Mouse (Mus musculus) limb, embryonic 15.5 days (tissue): Measurements from ENCODE around the gene Slit3. TPM values are rescaled to one million over a fixed set of nuclear protein-coding genes. Genes with fewer than 3 reads are reported as not detected.

Experiments
- ATAC-seq: fragments of 200-750 bp; cut with Nextera tagmentation; 2 replicates; pipeline ENCODE4 v1.8.0; 2017; ENCODE audit warnings: low read depth, moderate TSS enrichment; ENCODE audit not compliant: insufficient number of reproducible peaks, low FRiP score, low TSS enrichment
- H3K27ac ChIP-seq: fragments of 300-500 bp; sonication (generic); 2 replicates; pipeline ENCODE4 v1.5.1; 2015; ENCODE audit warnings: moderate library complexity, mild to moderate bottlenecking, inconsistent platforms
- H3K27me3 ChIP-seq: fragments of 300-500 bp; sonication (generic); 2 replicates; pipeline ENCODE4 v1.6.1; 2015; ENCODE audit warnings: inconsistent platforms
- H3K36me3 ChIP-seq: fragments of 300-500 bp; sonication (generic); 2 replicates; pipeline ENCODE4 v1.6.1; 2015; ENCODE audit warnings: inconsistent platforms
- H3K4me1 ChIP-seq: fragments of 300-500 bp; sonication (generic); 2 replicates; pipeline ENCODE4 v1.6.1; 2015; ENCODE audit warnings: inconsistent platforms
- H3K4me2 ChIP-seq: fragments of 300-500 bp; sonication (generic); 2 replicates; pipeline ENCODE4 v1.6.1; 2015; ENCODE audit warnings: mild to moderate bottlenecking, inconsistent platforms
- H3K4me3 ChIP-seq: fragments of 300-500 bp; sonication (generic); 2 replicates; pipeline ENCODE4 v1.5.1; 2015; ENCODE audit warnings: mild to moderate bottlenecking, inconsistent platforms
- H3K9ac ChIP-seq: fragments of 300-500 bp; sonication (generic); 2 replicates; pipeline ENCODE4 v1.6.1; 2015; ENCODE audit warnings: inconsistent platforms
- H3K9me3 ChIP-seq: fragments of 300-500 bp; sonication (generic); 2 replicates; pipeline ENCODE4 v1.6.1; 2016; ENCODE audit warnings: inconsistent platforms
- WGBS: fragments of 180-500 bp; shearing (Covaris S2); methylation state at CpG from one replicate; pipeline ENCODE4 v1.1.7; 2015; 5-methylcytosine and 5-hydroxymethylcytosine counted together
- polyA plus RNA-seq: library from polyadenylated mRNA; unstranded; fragments of >200 nt; fragmentation: Nextera tagmentation; extraction: Ambion mirVana; gene quantifications from 2 replicates; pipeline ENCODE4 v1.2.1, GENCODE M21; 2015

Slit3 gene
- polyA plus RNA-seq, 1 experiment from 2014 or later: 20.8 TPM

DNA sequence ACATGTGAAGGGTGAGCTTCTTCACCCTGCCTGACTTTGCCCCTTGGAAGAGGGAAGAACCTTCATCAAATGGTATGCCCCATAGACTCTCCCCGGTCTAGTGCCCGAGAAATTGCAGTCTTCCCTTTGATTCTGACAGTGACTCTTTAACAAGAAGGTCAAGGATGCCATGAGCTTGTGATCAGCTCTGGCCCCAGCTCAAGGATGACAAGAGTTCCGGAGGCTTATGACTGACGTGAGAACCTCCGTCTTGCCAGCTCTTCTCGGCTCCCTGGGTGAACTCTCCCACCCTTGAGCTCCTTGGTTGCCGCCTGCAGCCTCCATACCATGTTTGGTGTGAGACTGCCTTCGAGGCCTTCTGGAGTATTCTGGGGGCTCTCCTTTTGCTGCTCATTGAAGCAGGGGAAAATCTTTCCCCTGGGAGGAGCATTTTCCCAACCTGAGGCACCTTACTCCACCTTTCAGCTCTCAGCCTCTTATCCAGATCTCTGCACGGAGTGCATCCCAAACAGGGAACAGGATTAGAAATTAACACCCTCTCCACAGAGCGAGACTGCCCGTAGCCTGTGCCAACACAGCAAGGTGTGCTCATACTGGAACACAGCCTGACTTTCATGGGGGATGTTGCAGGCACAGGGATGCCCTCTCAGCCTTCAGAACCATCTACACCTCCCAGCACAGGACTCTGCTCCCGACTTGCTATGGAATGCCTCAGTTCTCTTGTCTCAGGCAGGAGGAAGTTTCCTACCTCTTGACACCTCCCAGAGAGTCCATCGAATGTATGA lies 224.9 kb downstream of the Slit3 start:
- H3K36me3 ChIP-seq: no peaks in the 10 kb centered on the region
- peaks cover 21% of the 10 kb centered on the region; the same call in 1 of the 2 replicates for H3K4me1 ChIP-seq
- no peak for ATAC-seq
- no peak overlapping the region for H3K27ac ChIP-seq
- H3K9me3 ChIP-seq: no peaks in the 10 kb centered on the region
- 0 out of 2 replicates have a peak, but pooled peaks cover 7% of the 10 kb centered on the region for H3K27me3 ChIP-seq
- H3K4me2 ChIP-seq: no peak overlapping the region
- H3K9ac ChIP-seq: no peak overlapping the region
- H3K4me3 ChIP-seq: no peak overlapping the region
- whole genome bisulfite sequencing: 81% methylated on average over 13 of the region's 13 CpGs

DNA sequence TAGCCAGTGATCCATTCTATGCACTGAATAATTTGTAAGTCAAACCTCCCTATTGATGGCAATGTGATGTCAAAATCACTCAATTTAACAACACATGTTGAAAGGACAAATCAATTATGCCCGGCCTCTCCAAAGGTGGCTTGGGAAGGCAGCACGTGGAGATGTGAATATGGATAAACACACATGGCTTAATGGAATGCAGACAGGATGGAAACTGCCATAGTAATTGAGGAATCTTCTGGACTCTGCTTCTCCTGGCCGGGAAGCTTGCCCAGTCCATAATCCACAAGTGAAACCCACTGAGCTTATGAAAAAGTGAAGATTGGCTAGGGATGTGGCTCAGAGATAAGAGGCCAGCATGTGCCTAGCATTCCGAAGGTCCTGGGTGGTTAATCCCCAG lies 227.1 kb downstream of the Slit3 start:
- ATAC-seq: no peak
- Histone ChIP-seq H3K9me3 (no peaks in the 10 kb centered on the region), H3K4me1 (peaks cover 22% of the 10 kb centered on the region; the same call in 1 of the 2 replicates), H3K27me3 (0 out of 2 replicates have a peak, but pooled peaks cover 7% of the 10 kb centered on the region), H3K36me3 (no peaks in the 10 kb centered on the region), H3K27ac (no peak overlapping the region), H3K4me2 (no peak overlapping the region), H3K4me3 (no peak overlapping the region), H3K9ac (no peak overlapping the region)
- WGBS: 32% methylated on average over 4 of the region's 4 CpGs

DNA sequence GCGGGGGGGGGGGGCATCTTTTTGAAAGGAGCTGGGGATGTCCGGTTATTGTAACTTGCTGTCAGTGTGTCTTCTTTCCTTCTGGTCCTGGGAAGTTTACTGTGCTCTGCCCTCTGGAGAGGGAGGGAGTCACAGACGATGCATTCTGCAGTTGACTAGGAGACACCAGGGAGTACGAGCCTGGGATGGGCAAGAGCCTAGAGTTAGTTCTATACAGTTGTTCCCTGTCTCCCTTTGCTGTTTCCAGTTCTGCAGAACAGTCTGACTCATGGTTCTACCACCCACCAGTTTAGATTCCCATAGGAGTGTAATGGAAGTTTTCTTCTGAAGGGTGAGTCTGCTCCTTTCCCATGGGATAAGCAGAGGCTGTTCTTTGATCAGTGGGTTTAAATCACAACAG lies 229.9 kb downstream of the Slit3 start:
- no peak overlapping the region for H3K4me3 ChIP-seq
- 20% methylated on average over 4 of the region's 4 CpGs for WGBS
- no peaks in the 10 kb centered on the region for H3K9me3 ChIP-seq
- H3K9ac ChIP-seq: no peak overlapping the region
- no peak overlapping the region for H3K27ac ChIP-seq
- no peaks in the 10 kb centered on the region for H3K36me3 ChIP-seq
- no peaks in the 10 kb centered on the region for H3K27me3 ChIP-seq
- ATAC-seq: no peak
- peaks cover 27% of the 10 kb centered on the region for H3K4me1 ChIP-seq
- no peak overlapping the region for H3K4me2 ChIP-seq

DNA sequence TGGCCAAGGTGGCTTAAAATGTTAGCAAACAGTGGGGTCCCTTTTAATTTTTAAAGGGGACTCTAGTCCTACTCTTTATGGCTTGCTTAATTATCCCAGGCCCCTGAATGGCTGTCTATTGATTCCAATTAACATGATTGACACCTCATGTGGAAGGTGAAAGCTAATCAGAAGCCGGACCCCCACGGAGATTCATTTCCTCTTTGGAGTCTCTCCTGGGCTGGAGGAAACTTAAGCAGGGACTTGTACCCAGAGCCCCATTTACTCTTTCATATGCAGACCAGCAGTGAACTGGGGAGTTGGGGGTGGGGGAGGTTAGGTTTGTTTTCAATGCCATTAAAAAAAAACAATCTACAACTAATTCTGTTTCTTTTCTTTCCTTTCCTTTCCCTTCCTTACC lies 230.4 kb downstream of the Slit3 start:
- Histone ChIP-seq H3K27ac (no peak overlapping the region), H3K9me3 (no peaks in the 10 kb centered on the region), H3K4me2 (no peak overlapping the region), H3K27me3 (no peaks in the 10 kb centered on the region), H3K4me1 (peaks cover 30% of the 10 kb centered on the region), H3K36me3 (no peaks in the 10 kb centered on the region), H3K9ac (no peak overlapping the region), H3K4me3 (no peak overlapping the region)
- WGBS: 32% methylated on average over 2 of the region's 2 CpGs
- ATAC-seq: no peak

DNA sequence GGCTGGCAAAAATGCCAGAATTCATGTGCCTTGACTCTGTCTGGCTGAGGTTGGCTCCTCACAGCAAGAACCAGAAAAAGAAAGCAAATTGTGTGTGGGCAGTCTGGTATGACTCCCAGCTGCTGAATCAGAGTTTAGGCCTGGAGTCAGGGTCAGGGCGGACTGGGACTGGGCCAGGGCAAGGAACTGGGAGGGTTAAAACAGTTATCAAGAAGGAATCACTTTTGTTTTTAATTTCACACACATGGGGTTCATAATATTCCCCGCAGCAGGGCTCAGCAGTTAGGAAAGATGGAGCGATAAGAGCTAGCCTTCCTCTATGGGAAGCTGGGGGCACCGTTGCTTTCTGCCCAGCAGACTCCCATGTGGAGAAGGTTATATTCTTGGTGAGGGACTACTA lies 234.8 kb downstream of the Slit3 start:
- no peaks in the 10 kb centered on the region for H3K27me3 ChIP-seq
- 62% methylated on average over 4 of the region's 4 CpGs for WGBS
- peaks cover 19% of the 10 kb centered on the region for H3K4me1 ChIP-seq
- no peaks in the 10 kb centered on the region for H3K36me3 ChIP-seq
- no peak overlapping the region for H3K9ac ChIP-seq
- H3K4me2 ChIP-seq: no peak overlapping the region
- ATAC-seq: no peak
- H3K9me3 ChIP-seq: no peaks in the 10 kb centered on the region
- H3K4me3 ChIP-seq: no peak overlapping the region
- no peak overlapping the region for H3K27ac ChIP-seq

DNA sequence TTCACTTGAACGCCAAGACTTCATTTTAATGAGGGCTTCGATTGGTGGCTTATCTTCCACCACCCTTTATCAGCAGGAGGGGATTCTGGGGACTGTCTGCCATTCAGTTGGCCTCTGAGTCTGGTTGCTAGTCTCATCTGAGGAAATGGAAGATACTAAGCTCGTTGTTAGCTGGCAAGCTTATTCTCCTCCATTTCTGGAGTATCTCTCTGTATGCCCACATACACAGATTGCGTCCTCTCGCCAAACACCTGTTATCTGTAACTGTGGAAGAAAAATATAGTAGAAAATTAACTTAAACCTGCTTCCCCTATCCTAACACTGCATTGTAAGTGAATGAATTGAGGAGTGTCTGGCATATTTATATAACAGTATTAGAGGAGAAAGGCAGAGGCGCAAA lies 240.0 kb downstream of the Slit3 start:
- Histone ChIP-seq H3K9ac (no peak overlapping the region), H3K4me2 (no peak overlapping the region), H3K36me3 (no peaks in the 10 kb centered on the region), H3K27ac (no peak overlapping the region), H3K27me3 (no peaks in the 10 kb centered on the region), H3K9me3 (no peaks in the 10 kb centered on the region), H3K4me1 (0 out of 2 replicates have a peak, but pooled peaks cover 8% of the 10 kb centered on the region), H3K4me3 (no peak overlapping the region)
- 83% methylated on average over 6 of the region's 6 CpGs for WGBS
- ATAC-seq: no peak

DNA sequence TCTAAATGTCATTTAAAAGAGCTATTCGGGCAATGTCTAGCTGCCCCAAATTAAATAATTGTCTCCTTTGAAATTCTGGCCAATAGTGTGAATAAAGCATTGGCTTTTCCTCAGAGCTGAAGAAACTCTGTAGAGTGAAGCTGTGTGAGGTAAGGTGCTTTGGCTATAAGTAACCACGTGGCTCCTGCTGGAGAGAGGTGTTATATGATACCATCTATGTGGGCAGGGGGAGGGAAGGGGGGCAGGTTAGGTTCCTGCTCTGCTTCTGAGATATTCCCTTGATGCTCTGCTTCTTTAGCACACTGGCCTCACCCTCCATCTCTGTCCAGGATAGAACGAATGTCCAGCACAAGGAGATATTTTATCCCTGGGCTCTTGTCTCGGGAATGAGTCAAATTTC lies 242.0 kb downstream of the Slit3 start:
- no peaks in the 10 kb centered on the region for H3K27me3 ChIP-seq
- H3K9ac ChIP-seq: no peak overlapping the region
- H3K4me3 ChIP-seq: no peak overlapping the region
- H3K9me3 ChIP-seq: no peaks in the 10 kb centered on the region
- WGBS: 46% methylated on average over 4 of the region's 4 CpGs
- H3K4me1 ChIP-seq: no peaks in the 10 kb centered on the region
- H3K27ac ChIP-seq: no peak overlapping the region
- no peak overlapping the region for H3K4me2 ChIP-seq
- no peak for ATAC-seq
- no peaks in the 10 kb centered on the region for H3K36me3 ChIP-seq

DNA sequence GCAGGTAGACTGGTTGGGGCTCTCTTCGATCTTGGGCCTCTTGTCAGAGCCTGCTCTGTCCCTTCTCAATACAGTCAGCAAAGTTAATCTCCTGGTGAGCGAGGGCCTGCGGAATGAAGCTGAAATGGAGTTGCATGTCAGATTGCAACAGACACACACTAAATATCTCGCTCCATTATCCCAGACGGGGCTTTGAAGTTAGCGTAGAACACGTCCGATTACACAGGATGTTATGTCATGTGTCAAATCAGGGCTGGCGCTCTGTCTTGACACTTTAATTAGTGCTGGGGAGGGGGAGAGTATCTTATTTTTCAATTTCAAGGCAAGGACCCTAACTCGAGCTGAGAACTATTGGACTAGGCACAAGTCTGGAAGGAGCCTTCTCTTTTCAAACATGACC lies 243.4 kb downstream of the Slit3 start:
- no peaks in the 10 kb centered on the region for H3K27me3 ChIP-seq
- H3K9me3 ChIP-seq: no peaks in the 10 kb centered on the region
- H3K36me3 ChIP-seq: no peaks in the 10 kb centered on the region
- no peak overlapping the region for H3K27ac ChIP-seq
- H3K4me3 ChIP-seq: no peak overlapping the region
- no peak for ATAC-seq
- WGBS: 42% methylated on average over 10 of the region's 10 CpGs
- H3K4me1 ChIP-seq: no peaks in the 10 kb centered on the region; the same call in 1 of the 2 replicates
- H3K9ac ChIP-seq: no peak overlapping the region
- no peak overlapping the region for H3K4me2 ChIP-seq

DNA sequence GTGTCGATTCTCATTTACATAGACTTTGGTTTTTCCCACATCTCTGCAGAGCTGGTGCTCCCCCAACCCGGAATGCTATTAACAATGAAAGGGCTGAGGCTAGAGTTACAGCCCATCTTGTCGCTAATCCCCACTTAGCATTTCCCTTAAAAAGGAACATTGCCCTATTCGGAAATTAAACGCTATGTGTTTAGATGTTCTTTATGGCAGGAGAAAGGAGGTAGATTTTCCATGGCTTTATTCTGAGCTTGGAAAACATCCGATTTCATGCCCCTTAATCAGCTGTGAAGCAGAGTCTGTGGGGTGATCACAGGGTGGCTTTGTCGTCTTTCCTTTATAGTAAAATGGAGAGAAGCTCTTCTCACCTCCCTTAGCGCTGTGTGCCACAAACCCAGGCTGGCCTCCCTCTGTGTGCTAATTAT lies 244.5 kb downstream of the Slit3 start:
- Histone ChIP-seq H3K9me3 (no peaks in the 10 kb centered on the region), H3K9ac (no peak overlapping the region), H3K27ac (no peak overlapping the region), H3K27me3 (no peaks in the 10 kb centered on the region), H3K4me3 (no peak overlapping the region), H3K4me2 (no peak overlapping the region), H3K36me3 (no peaks in the 10 kb centered on the region), H3K4me1 (peaks cover 8% of the 10 kb centered on the region; the same call in 1 of the 2 replicates)
- no peak for ATAC-seq
- WGBS: 26% methylated on average over 8 of the region's 8 CpGs

DNA sequence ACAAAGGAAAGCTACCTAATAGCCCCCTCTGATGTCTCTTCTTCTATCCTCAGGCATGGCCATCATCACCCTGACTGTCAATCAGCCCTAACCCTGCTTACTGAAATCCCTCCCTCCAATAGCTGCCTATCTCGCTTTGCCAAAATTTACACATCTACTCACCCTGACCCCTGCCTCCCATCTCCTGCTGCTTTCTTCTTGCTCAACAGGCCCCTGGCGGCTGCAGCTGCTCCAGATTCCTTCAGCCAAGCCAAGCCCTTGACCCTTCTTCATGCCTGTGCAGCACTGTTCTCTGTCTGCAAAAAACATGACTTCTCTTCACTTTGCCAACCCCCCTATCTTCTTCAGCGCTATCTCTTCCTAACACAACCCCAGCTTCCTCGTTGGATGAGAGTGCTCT lies 245.6 kb downstream of the Slit3 start:
- no peak overlapping the region for H3K27ac ChIP-seq
- H3K9me3 ChIP-seq: no peaks in the 10 kb centered on the region
- no peaks in the 10 kb centered on the region for H3K36me3 ChIP-seq
- no peak for ATAC-seq
- H3K9ac ChIP-seq: no peak overlapping the region
- no peak overlapping the region for H3K4me2 ChIP-seq
- 81% methylated on average over 4 of the region's 4 CpGs for WGBS
- no peak overlapping the region for H3K4me3 ChIP-seq
- no peaks in the 10 kb centered on the region for H3K27me3 ChIP-seq
- H3K4me1 ChIP-seq: peaks cover 11% of the 10 kb centered on the region; the same call in 1 of the 2 replicates

DNA sequence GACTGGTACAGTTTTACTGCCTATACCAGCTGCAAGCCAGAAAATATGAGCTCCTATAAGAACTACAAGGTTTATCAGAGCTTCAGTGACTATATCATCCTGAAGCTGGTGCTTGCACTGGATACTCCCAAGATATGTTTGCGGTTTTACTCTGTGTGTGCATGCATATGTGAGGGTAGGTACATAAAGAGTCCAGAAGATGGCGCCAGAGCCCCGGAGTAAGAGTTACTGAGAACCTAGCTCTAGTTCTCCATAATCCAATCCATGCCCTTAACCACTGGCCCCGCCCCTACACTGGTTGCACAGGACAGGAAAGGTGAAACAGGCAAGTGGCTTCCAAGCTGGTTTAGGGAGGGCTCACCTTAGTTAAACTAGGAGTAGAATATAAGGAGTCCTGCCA lies 246.2 kb downstream of the Slit3 start:
- no peak overlapping the region for H3K4me3 ChIP-seq
- peaks cover 11% of the 10 kb centered on the region; the same call in 1 of the 2 replicates for H3K4me1 ChIP-seq
- H3K27me3 ChIP-seq: no peaks in the 10 kb centered on the region
- H3K9ac ChIP-seq: no peak overlapping the region
- no peak; the same call in 1 of the 2 replicates for ATAC-seq
- no peak overlapping the region for H3K27ac ChIP-seq
- H3K36me3 ChIP-seq: no peaks in the 10 kb centered on the region
- WGBS: 87% methylated on average over 4 of the region's 4 CpGs
- H3K9me3 ChIP-seq: 0 out of 2 replicates have a peak, but pooled peaks cover under 1% of the 10 kb centered on the region
- no peak overlapping the region for H3K4me2 ChIP-seq

DNA sequence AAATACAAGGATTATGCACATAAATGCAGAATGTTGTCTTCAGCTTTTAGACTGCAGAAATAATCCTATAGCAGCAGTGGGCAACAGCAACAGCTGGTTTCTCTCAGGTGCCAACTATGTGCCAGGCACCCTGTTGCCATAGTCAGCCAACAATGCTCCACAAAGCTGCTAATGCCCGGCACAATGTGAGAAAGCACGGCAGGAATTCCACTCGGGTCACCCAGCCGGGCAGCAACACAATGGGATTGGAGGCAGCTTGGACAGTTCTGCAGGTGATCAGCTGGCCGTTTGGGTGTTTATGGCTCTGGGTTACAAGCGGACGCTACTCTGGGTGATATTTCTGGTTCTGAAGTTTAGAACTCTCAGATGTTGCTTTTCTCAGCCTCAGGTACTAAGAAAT lies 248.9 kb downstream of the Slit3 start:
- ATAC-seq: no peak
- no peak overlapping the region for H3K9ac ChIP-seq
- 0 out of 2 replicates have a peak, but pooled peaks cover 3% of the 10 kb centered on the region for H3K9me3 ChIP-seq
- no peak overlapping the region for H3K4me3 ChIP-seq
- no peaks in the 10 kb centered on the region for H3K27me3 ChIP-seq
- WGBS: 33% methylated on average over 7 of the region's 7 CpGs
- H3K4me1 ChIP-seq: peaks cover 11% of the 10 kb centered on the region; the same call in 1 of the 2 replicates
- no peaks in the 10 kb centered on the region for H3K36me3 ChIP-seq
- H3K4me2 ChIP-seq: no peak overlapping the region
- H3K27ac ChIP-seq: no peak overlapping the region
